Mouse (Mus musculus) ES-Bruce4 (cell line): ENCODE results near the gene Mstn. TPM values are rescaled to one million over a fixed set of nuclear protein-coding genes. Genes with fewer than 3 reads are reported as not detected.

Experiments used
- H3K27ac ChIP-seq: 2 replicates; pipeline ENCODE4 v1.5.1; 2012; ENCODE audit warnings: low read length, inconsistent platforms; ENCODE audit not compliant: insufficient read depth
- H3K27me3 ChIP-seq: 2 replicates; pipeline ENCODE4 v1.6.1; 2012; ENCODE audit warnings: mild to moderate bottlenecking, low read length, inconsistent platforms; ENCODE audit not compliant: control insufficient read depth, poor library complexity, insufficient read depth, severe bottlenecking
- H3K36me3 ChIP-seq: 2 replicates; pipeline ENCODE4 v1.6.1; 2012; ENCODE audit warnings: inconsistent platforms, mild to moderate bottlenecking, low read length, moderate library complexity; ENCODE audit not compliant: control insufficient read depth, poor library complexity, insufficient read depth, severe bottlenecking
- H3K4me1 ChIP-seq: one replicate; pipeline ENCODE4 v1.8.1; 2011; ENCODE audit warnings: low read length; ENCODE audit not compliant: control insufficient read depth, insufficient read depth
- H3K4me3 ChIP-seq: 2 replicates; pipeline ENCODE4 v1.5.1; 2011; ENCODE audit warnings: low read depth, mild to moderate bottlenecking, low read length
- H3K9ac ChIP-seq: 2 replicates; pipeline ENCODE4 v1.6.1; 2012; ENCODE audit warnings: low read depth, mild to moderate bottlenecking, inconsistent platforms; ENCODE audit not compliant: poor library complexity, severe bottlenecking
- H3K9me3 ChIP-seq: replicated peaks from 2 replicates; pipeline ENCODE4 v1.6.1; 2012; ENCODE audit warnings: mild to moderate bottlenecking, low read length, inconsistent platforms; ENCODE audit not compliant: control insufficient read depth, poor library complexity, insufficient read depth, severe bottlenecking
- CTCF ChIP-seq: IDR thresholded peaks from one replicate; pipeline ENCODE4 v1.8.1; 2011; ENCODE audit warnings: low read depth, low read length
- EP300 ChIP-seq: IDR thresholded peaks from 2 replicates; pipeline ENCODE4 v1.6.1; 2011; ENCODE audit warnings: low read depth, low read length; ENCODE audit not compliant: insufficient read depth
- POLR2A ChIP-seq: IDR thresholded peaks from one replicate; pipeline ENCODE4 v1.8.1; 2011; ENCODE audit warnings: low read length; ENCODE audit not compliant: insufficient read depth
- polyA plus RNA-seq: library from polyadenylated mRNA; stranded (reverse); fragments of >200 nt; gene quantifications from 2 replicates; pipeline ENCODE4 v1.2.4, GENCODE M21; 2011; ENCODE audit warnings: low read depth; ENCODE audit not compliant: missing spikeins, insufficient read depth, insufficient read length

Gene Mstn
- polyA plus RNA-seq, 1 experiment, result not detected

DNA sequence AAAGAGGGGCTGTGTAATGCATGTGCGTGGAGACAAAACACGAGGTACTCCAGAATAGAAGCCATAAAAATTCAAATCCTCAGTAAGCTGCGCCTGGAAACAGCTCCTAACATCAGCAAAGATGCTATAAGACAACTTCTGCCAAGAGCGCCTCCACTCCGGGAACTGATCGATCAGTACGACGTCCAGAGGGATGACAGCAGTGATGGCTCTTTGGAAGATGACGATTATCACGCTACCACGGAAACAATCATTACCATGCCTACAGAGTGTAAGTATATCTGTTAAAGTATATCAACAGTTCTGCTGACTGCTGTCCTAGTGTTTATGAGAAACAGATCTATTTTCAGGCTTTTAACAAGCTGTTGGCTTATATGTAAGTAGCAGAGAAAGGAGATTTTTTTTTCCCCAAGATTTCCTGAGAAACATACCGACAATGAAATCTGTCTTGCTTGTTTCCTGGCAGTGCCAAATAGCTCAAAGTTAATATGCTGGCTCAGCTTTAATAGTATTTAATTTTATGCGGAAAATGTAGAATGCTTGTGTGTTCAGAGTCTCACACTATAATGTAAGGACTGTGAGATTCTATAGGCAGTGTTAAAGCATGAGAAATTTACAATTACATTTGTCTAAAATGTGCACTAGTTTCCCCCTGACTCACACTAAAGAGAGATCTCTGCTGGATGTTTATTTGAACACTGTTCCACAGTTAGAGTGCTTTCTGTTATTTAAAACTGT lies 600 bp downstream of the Mstn start:
- H3K27ac ChIP-seq, result no peak overlapping the region
- no peaks in the 10 kb centered on the region for H3K9me3 ChIP-seq
- H3K9ac ChIP-seq, result no peak overlapping the region
- no peaks in the 10 kb centered on the region for H3K27me3 ChIP-seq
- no peak overlapping the region for H3K4me3 ChIP-seq
- no peaks in the 10 kb centered on the region for H3K36me3 ChIP-seq
- no peaks in the 10 kb centered on the region for H3K4me1 ChIP-seq
- no peak for TF ChIP-seq CTCF
- TF ChIP-seq EP300, result no peak
- no peak for TF ChIP-seq POLR2A

DNA sequence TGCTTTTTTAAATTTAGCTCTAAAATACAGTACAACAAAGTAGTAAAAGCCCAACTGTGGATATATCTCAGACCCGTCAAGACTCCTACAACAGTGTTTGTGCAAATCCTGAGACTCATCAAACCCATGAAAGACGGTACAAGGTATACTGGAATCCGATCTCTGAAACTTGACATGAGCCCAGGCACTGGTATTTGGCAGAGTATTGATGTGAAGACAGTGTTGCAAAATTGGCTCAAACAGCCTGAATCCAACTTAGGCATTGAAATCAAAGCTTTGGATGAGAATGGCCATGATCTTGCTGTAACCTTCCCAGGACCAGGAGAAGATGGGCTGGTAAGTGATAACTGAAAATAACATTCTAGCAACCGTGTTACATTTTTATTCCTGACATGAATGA lies 2.5 kb downstream of the Mstn start:
- no peaks in the 10 kb centered on the region for H3K36me3 ChIP-seq
- TF ChIP-seq POLR2A (no peak), CTCF (no peak), EP300 (no peak)
- no peaks in the 10 kb centered on the region for H3K27me3 ChIP-seq
- no peaks in the 10 kb centered on the region for H3K9me3 ChIP-seq
- H3K4me3 ChIP-seq, result no peak overlapping the region
- H3K27ac ChIP-seq, result no peak overlapping the region
- no peak overlapping the region for H3K9ac ChIP-seq
- no peaks in the 10 kb centered on the region for H3K4me1 ChIP-seq

DNA sequence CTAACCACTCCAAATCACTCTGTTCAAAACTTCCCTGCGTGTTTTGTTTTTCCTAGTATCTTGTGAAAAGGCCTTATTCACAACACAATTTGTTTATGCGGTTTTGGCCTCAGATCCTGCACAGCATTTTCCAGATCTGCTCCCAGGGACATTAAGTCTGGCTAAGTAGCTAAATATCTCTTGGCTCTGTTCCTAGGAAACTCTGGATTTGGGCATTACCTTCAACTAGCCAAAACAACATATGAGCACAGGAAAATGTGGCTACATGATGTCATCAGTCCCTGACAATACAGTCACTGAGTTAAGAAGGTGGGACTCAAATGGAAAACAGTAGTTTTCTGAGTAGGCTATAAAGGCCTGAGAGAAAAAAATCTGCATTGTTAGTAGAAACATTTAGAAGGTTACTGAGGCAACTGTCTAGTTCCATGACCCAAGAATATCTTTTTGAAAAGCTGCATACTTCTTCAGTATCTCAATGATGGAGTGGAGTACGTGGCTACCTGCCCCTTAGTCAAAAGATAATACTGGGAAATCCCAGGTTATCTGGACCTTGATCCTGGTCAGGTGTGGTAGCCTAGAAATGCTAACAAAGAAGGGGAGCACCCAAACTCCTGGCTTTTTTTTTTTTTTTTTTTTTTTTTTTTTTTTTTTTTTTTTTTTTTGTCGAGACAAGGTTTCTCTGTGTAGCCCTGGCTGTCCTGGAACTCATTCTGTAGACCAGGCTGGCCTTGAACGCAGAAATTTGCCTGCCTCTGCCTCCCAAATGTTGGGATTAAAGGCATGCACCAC lies 8.5 kb downstream of the Mstn start:
- no peak for TF ChIP-seq CTCF
- no peak for TF ChIP-seq POLR2A
- no peak for TF ChIP-seq EP300
- no peak overlapping the region for H3K4me3 ChIP-seq
- H3K9ac ChIP-seq, result no peak overlapping the region
- H3K9me3 ChIP-seq, result no peaks in the 10 kb centered on the region
- no peaks in the 10 kb centered on the region for H3K27me3 ChIP-seq
- no peaks in the 10 kb centered on the region for H3K4me1 ChIP-seq
- no peaks in the 10 kb centered on the region for H3K36me3 ChIP-seq
- no peak overlapping the region for H3K27ac ChIP-seq

DNA sequence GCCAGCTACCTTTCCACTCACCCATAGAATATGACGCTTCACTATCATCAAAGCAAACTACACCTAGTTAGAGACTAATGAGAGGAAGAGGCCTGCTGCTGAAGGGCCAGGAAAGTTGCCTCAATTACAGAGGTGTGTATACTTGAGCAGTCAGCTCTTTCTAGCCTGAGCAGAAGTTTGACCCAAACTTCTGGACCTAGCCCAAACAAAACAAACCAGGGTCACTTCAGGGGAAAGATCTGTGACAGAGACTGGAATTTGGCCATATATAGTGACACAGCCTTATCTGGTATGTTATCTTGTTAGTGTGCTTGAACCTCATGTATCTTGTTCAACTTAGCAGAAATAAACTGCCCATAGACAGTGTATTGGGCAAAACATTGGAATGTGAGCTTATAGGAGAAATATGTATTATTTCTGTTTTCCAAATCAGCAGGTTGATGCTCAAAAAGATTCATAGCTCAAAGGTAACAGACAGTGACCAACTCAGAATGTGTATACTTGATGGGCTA lies 9.3 kb downstream of the Mstn start:
- Histone ChIP-seq H3K4me3 (no peak overlapping the region), H3K36me3 (no peaks in the 10 kb centered on the region), H3K9ac (no peak overlapping the region), H3K27me3 (no peaks in the 10 kb centered on the region), H3K4me1 (no peaks in the 10 kb centered on the region), H3K9me3 (no peaks in the 10 kb centered on the region), H3K27ac (no peak overlapping the region)
- TF ChIP-seq CTCF, result no peak
- TF ChIP-seq POLR2A, result no peak
- TF ChIP-seq EP300, result no peak

DNA sequence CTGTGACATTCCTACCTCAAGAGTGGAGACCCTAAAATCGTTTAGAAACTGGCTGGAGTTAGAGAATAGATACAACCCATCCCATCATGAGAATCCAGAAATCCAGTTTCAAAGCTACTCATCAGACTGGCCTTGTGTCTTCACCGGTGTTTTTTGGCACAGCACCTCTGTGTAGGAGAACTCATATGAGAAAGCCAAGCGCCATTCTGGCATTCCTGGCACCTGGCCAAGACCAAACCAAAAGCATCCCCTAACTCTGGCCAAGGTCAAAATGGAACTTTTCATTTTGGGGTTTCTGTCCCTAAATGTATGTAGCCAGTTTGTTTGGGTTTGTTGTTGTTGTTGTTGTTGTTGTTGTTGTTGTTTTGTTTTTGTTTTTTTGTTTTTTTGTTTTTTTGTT lies 15.2 kb downstream of the Mstn start:
- no peak for TF ChIP-seq CTCF
- no peak for TF ChIP-seq POLR2A
- TF ChIP-seq EP300, result no peak
- no peaks in the 10 kb centered on the region for H3K27me3 ChIP-seq
- no peaks in the 10 kb centered on the region for H3K9me3 ChIP-seq
- H3K9ac ChIP-seq, result no peak overlapping the region
- no peak overlapping the region for H3K27ac ChIP-seq
- H3K4me1 ChIP-seq, result no peaks in the 10 kb centered on the region
- no peak overlapping the region for H3K4me3 ChIP-seq
- no peaks in the 10 kb centered on the region for H3K36me3 ChIP-seq

DNA sequence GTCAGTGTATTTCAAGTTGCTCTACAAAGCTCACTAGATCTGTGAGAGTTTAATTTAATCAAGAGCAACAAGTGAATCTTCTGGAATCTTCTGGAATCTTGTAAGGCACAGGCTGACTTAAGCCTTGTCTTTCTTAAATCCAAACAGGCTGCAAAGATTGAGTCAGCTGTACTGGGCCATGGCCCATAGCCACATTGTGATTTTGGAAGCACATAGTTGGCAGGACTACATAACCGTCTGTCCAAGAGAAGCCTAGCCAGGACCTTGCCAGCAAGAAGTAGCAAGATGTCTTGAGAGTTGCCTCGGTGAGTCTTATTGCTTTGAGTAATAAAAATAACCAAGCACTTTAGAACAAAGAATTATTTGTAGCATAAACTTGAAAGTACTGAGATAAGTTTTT lies 18.4 kb downstream of the Mstn start:
- H3K27ac ChIP-seq, result no peak overlapping the region
- H3K36me3 ChIP-seq, result no peaks in the 10 kb centered on the region
- no peak for TF ChIP-seq CTCF
- no peak for TF ChIP-seq POLR2A
- no peak for TF ChIP-seq EP300
- H3K4me3 ChIP-seq, result no peak overlapping the region
- H3K9me3 ChIP-seq, result no peaks in the 10 kb centered on the region
- H3K4me1 ChIP-seq, result no peaks in the 10 kb centered on the region
- H3K9ac ChIP-seq, result no peak overlapping the region
- H3K27me3 ChIP-seq, result no peaks in the 10 kb centered on the region
